Mouse (Mus musculus) neural tube, embryonic 11.5 days (tissue): ENCODE measurements at regions not wholly inside any gene's neighbourhood (a gene's known extent, or its start where the extent isn't known, plus 50 kb on each side); places are given as distances from the start of the nearest gene placed in this dataset.

Experiments used
- ATAC-seq: fragments of 200-750 bp; cut with Nextera tagmentation; 2 replicates; pipeline ENCODE4 v1.8.0; 2017; ENCODE audit warnings: moderate number of reproducible peaks, mild to moderate bottlenecking, moderate TSS enrichment, moderate library complexity; ENCODE audit not compliant: insufficient read depth, low FRiP score, low TSS enrichment
- DNase-seq: peaks from one replicate; pipeline ENCODE4 v3.0.0-alpha.2; 2015; ENCODE audit warnings: low spot score
- H3K27ac ChIP-seq: fragments of 300-500 bp; sonication (generic); 2 replicates; pipeline ENCODE4 v1.5.1; 2014; ENCODE audit warnings: low read depth, mild to moderate bottlenecking, low read length
- H3K27me3 ChIP-seq: fragments of 300-500 bp; sonication (generic); 2 replicates; pipeline ENCODE4 v1.6.1; 2014; ENCODE audit warnings: mild to moderate bottlenecking, low read length, mixed read lengths; ENCODE audit not compliant: control insufficient read depth, insufficient read depth
- H3K36me3 ChIP-seq: fragments of 300-500 bp; sonication (generic); 2 replicates; pipeline ENCODE4 v1.6.1; 2014; ENCODE audit warnings: mild to moderate bottlenecking, low read length, moderate library complexity, mixed read lengths; ENCODE audit not compliant: control insufficient read depth, insufficient read depth
- H3K4me1 ChIP-seq: fragments of 300-500 bp; sonication (generic); 2 replicates; pipeline ENCODE4 v1.6.1; 2014; ENCODE audit warnings: low read length, mixed read lengths; ENCODE audit not compliant: control insufficient read depth, insufficient read depth
- H3K4me2 ChIP-seq: fragments of 300-500 bp; sonication (generic); 2 replicates; pipeline ENCODE4 v1.6.1; 2014; ENCODE audit warnings: low read depth, mild to moderate bottlenecking, moderate library complexity
- H3K4me3 ChIP-seq: fragments of 300-500 bp; sonication (generic); 2 replicates; pipeline ENCODE4 v1.5.1; 2014; ENCODE audit warnings: low read depth, low read length
- H3K9ac ChIP-seq: fragments of 300-500 bp; sonication (generic); 2 replicates; pipeline ENCODE4 v1.6.1; 2014; ENCODE audit warnings: mild to moderate bottlenecking, low read length
- H3K9me3 ChIP-seq: fragments of 300-500 bp; sonication (generic); 2 replicates; pipeline ENCODE4 v1.6.1; 2016; ENCODE audit warnings: low read length; ENCODE audit not compliant: control insufficient read depth
- WGBS: fragments of 180-500 bp; shearing (Covaris S2); extraction: QIAGEN DNeasy Blood & Tissue Kit; methylation state at CpG from one replicate; pipeline ENCODE4 v1.1.7; 2014; 5-methylcytosine and 5-hydroxymethylcytosine counted together

DNA sequence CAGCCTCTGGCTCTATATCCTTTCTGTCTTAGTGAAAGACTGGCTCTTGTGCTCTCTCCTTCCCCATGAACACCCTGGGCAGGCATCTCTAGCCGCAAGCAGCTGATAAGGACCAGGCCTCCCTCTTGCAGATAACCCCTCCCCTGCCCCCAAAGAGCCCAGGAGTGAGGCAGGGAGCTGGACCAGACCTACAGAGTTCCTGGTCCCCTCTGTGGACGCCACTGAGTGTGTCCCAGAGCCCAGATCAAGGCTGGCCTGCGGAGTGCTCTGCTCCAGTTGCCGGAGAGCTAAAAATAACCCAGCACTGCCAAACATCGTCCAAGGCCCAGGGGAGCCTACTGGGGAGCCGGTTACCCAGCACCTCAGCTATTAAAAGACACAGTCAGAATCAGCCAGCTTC lies 93.2 kb upstream of the Mgme1 start:
- no peaks in the 10 kb centered on the region for H3K27me3 ChIP-seq
- no peak overlapping the region for H3K9ac ChIP-seq
- H3K4me3 ChIP-seq: no peak overlapping the region
- no peaks in the 10 kb centered on the region for H3K9me3 ChIP-seq
- H3K4me2 ChIP-seq: no peak overlapping the region
- DNase-seq (no peak), ATAC-seq (no peak)
- 69% methylated on average over 6 of the region's 6 CpGs for WGBS
- no peaks in the 10 kb centered on the region for H3K4me1 ChIP-seq
- no peak overlapping the region for H3K27ac ChIP-seq
- H3K36me3 ChIP-seq: no peaks in the 10 kb centered on the region

DNA sequence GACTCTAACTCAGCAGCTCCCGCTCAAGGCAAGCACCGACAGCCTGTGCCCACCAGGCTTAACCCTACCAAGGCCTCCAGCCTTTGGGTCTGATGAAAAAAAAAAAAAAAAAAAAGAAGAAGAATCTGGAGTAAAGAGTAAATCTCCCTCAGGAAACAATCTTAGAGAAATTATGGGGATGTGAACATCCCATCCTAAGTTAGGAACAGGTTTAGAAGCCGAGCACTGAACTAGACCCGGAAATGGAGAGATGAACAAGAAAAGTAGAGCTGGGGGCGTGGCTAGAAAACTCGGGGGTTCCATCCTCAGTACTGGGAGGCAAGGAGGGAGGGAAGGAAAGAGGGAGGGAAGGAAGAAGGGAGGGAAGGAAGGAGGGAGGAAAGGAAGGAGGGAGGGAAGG lies 92.5 kb upstream of the Mgme1 start:
- ATAC-seq: no peak
- Histone ChIP-seq H3K4me2 (no peak overlapping the region), H3K27me3 (no peaks in the 10 kb centered on the region), H3K9ac (no peak overlapping the region), H3K27ac (no peak overlapping the region), H3K9me3 (no peaks in the 10 kb centered on the region), H3K4me1 (no peaks in the 10 kb centered on the region), H3K4me3 (no peak overlapping the region), H3K36me3 (no peaks in the 10 kb centered on the region)
- DNase-seq: no peak
- 82% methylated on average over 6 of the region's 6 CpGs for WGBS

DNA sequence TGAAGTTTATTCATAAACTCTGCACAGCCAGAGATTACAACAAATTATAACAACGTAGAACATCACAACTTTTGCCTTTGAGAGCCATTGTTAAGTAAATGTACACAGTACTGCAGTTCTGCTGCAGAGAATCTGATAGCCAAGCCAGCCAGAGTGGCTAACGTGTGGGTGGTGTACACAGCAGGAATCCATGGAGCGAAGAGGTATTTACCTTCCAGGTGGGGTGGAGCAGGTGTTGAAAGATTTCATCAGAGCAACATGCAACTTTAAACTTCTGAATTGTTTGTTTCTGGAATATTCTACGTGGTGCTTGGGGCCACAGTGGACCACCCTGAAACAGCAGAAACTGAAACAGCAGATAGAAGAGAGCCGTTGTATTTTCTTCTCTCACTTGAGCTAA lies 88.4 kb upstream of the Mgme1 start:
- ATAC-seq (no peak), DNase-seq (no peak)
- Histone ChIP-seq H3K9ac (no peak overlapping the region), H3K4me1 (no peaks in the 10 kb centered on the region), H3K4me2 (no peak overlapping the region), H3K36me3 (no peaks in the 10 kb centered on the region), H3K4me3 (no peak overlapping the region), H3K27me3 (no peaks in the 10 kb centered on the region), H3K9me3 (no peaks in the 10 kb centered on the region), H3K27ac (no peak overlapping the region)
- WGBS: 83% methylated on average over 5 of the region's 5 CpGs

DNA sequence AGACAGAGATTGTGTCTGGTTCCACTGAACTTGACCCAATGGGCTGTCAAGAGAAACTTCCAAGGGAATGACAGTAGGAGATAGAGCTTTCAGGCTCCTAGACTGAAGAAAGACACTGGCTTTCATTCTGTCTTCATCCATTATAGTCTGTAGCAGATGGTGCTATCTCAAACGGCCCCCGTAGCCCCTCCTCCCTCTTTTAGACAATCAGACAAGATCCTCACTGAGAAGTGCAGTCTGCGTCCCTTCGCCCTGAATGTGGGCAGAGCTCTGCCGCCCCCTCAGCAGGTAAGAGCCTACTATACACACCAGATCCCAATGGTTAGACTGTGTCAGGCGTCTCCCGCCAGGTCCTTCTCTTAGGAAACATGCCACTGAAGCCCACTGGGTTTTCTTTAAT lies 87.9 kb upstream of the Mgme1 start:
- Histone ChIP-seq H3K36me3 (no peaks in the 10 kb centered on the region), H3K27me3 (no peaks in the 10 kb centered on the region), H3K9me3 (no peaks in the 10 kb centered on the region), H3K4me1 (no peaks in the 10 kb centered on the region), H3K27ac (no peak overlapping the region), H3K4me3 (no peak overlapping the region), H3K9ac (no peak overlapping the region), H3K4me2 (no peak overlapping the region)
- DNase-seq: no peak
- 62% methylated on average over 7 of the region's 7 CpGs for WGBS
- no peak for ATAC-seq

DNA sequence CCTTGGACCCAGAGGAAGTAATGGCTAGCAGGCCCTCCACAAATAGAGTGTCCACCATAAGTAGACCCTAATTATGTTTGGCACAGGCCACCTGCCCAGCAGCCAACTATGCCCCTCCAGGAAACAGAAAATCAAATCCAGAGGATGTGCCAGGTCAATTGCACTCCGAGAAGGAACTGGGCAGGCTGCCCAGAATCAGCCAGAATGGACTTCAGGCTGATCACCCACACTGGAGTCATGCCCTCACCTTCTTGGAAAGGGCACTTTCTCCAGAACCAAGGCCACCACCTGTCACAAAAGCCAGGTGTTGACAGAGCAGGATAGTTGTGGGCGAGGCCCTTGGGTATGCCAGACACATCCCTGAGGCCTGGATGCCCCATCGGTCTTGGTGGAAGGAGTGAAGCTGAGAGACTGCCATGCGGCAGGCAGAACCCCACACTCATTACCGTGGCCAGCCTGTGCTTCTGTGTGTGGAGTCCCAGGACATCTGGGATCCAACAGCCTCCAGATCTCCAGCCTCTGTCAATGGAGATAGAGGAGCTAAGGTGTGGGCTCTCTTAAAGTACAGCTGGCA lies 87.0 kb upstream of the Mgme1 start:
- H3K9ac ChIP-seq: no peak overlapping the region
- no peaks in the 10 kb centered on the region for H3K9me3 ChIP-seq
- WGBS: 87% methylated on average over 5 of the region's 5 CpGs
- DNase-seq (no peak), ATAC-seq (no peak)
- H3K36me3 ChIP-seq: no peaks in the 10 kb centered on the region
- H3K4me1 ChIP-seq: no peaks in the 10 kb centered on the region
- no peaks in the 10 kb centered on the region for H3K27me3 ChIP-seq
- no peak overlapping the region for H3K27ac ChIP-seq
- no peak overlapping the region for H3K4me2 ChIP-seq
- H3K4me3 ChIP-seq: no peak overlapping the region

DNA sequence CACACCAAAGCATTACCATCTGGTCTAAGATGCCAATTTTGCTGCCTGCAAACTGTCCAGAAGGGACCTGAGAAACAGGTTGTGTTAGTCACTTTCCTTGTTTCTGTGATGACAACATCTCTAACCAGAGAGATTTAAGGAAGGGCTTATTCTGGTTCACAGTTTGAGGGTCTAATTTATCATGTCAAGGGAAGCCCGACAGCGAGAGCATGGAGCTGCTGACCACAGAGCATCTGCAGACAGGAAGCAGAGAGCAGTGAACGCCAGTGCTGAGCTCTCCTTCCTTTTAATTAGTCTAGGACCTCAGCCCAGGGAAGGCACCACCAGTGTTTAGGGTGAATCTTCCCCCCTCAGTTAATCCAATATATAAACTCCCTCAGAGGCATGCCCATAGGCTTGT lies 85.3 kb upstream of the Mgme1 start:
- Histone ChIP-seq H3K27me3 (no peaks in the 10 kb centered on the region), H3K4me3 (no peak overlapping the region), H3K4me2 (no peak overlapping the region), H3K27ac (no peak overlapping the region), H3K36me3 (no peaks in the 10 kb centered on the region), H3K4me1 (no peaks in the 10 kb centered on the region), H3K9me3 (no peaks in the 10 kb centered on the region), H3K9ac (no peak overlapping the region)
- WGBS: 90% methylated on average over 3 of the region's 3 CpGs
- no peak for ATAC-seq
- DNase-seq: no peak

- Histone ChIP-seq H3K27me3 (no peaks in the 10 kb centered on the region), H3K9ac (no peak overlapping the region), H3K9me3 (no peaks in the 10 kb centered on the region), H3K36me3 (no peaks in the 10 kb centered on the region), H3K4me3 (no peak overlapping the region), H3K27ac (no peak overlapping the region), H3K4me1 (no peaks in the 10 kb centered on the region), H3K4me2 (no peak overlapping the region)
- ATAC-seq: no peak
- WGBS: 84% methylated on average over 3 of the region's 3 CpGs
- DNase-seq: no peak
Observed at GRCm38 (mm10) chr2:144186426-144186825, 84.0 kb upstream of the Mgme1 start.

DNA sequence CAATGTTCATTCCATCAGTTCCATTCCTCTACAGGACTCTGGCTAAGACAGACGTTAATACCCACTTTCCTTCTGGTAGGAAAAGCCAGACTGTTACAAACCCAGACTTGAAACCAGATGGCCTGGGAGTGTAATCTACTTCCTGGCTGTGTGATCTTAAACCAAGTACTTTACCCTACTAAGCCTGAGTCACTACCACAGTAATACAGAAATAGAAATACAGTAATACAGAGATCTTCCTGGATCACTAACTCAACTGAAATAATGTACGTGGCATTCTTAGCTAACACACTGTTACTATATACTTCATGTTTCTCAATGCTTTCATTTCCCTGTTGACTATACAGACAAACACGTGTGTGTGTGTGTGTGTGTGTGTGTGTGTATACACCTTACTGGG lies 82.4 kb upstream of the Mgme1 start:
- 81% methylated on average over 3 of the region's 3 CpGs for WGBS
- Histone ChIP-seq H3K27ac (no peak overlapping the region), H3K27me3 (no peaks in the 10 kb centered on the region), H3K4me3 (no peak overlapping the region), H3K9me3 (no peaks in the 10 kb centered on the region), H3K36me3 (no peaks in the 10 kb centered on the region), H3K4me2 (no peak overlapping the region), H3K9ac (no peak overlapping the region), H3K4me1 (no peaks in the 10 kb centered on the region)
- no peak for DNase-seq
- no peak for ATAC-seq

GRCm38 (mm10) chr2:144188485-144188884 lies 82.0 kb upstream of the Mgme1 start:
- ATAC-seq (no peak), DNase-seq (no peak)
- Histone ChIP-seq H3K4me1 (no peaks in the 10 kb centered on the region), H3K9me3 (no peaks in the 10 kb centered on the region), H3K9ac (no peak overlapping the region), H3K27ac (no peak overlapping the region), H3K4me2 (no peak overlapping the region), H3K27me3 (no peaks in the 10 kb centered on the region), H3K4me3 (no peak overlapping the region), H3K36me3 (no peaks in the 10 kb centered on the region)
- 54% methylated on average over 4 of the region's 4 CpGs for WGBS
